Mouse (Mus musculus) stomach, embryonic 14.5 days (tissue): ENCODE data around the gene Eml2. TPM values are rescaled to one million over a fixed set of nuclear protein-coding genes. Genes with fewer than 3 reads are reported as not detected.

Source experiments
- ATAC-seq: fragments of 200-750 bp; cut with Nextera tagmentation; 2 replicates; pipeline ENCODE4 v1.8.0; 2017; ENCODE audit warnings: low read depth, moderate TSS enrichment; ENCODE audit not compliant: insufficient number of reproducible peaks, insufficient read depth, low FRiP score
- H3K27ac ChIP-seq: fragments of 300-500 bp; sonication (generic); 2 replicates; pipeline ENCODE4 v1.5.1; 2014; ENCODE audit warnings: mild to moderate bottlenecking, low read length, moderate library complexity, mixed read lengths
- H3K27me3 ChIP-seq: fragments of 300-500 bp; sonication (generic); 2 replicates; pipeline ENCODE4 v1.6.1; 2014; ENCODE audit warnings: low read length, control low read depth, mixed read lengths; ENCODE audit not compliant: control insufficient read depth, insufficient read depth
- H3K36me3 ChIP-seq: fragments of 300-500 bp; sonication (generic); 2 replicates; pipeline ENCODE4 v1.6.1; 2014; ENCODE audit warnings: mild to moderate bottlenecking, control low read depth, low read length, moderate library complexity, mixed read lengths; ENCODE audit not compliant: control insufficient read depth, insufficient read depth
- H3K4me1 ChIP-seq: fragments of 300-500 bp; sonication (generic); 2 replicates; pipeline ENCODE4 v1.6.1; 2014; ENCODE audit warnings: low read length, control low read depth, mixed read lengths; ENCODE audit not compliant: control insufficient read depth, insufficient read depth
- H3K4me2 ChIP-seq: fragments of 300-500 bp; sonication (generic); replicated peaks from 2 replicates; pipeline ENCODE4 v1.6.1; 2014; ENCODE audit warnings: low read depth, low read length, control low read depth
- H3K4me3 ChIP-seq: fragments of 300-500 bp; sonication (generic); 2 replicates; pipeline ENCODE4 v1.5.1; 2014; ENCODE audit warnings: low read depth, low read length, control low read depth
- H3K9ac ChIP-seq: fragments of 300-500 bp; sonication (generic); replicated peaks from 2 replicates; pipeline ENCODE4 v1.6.1; 2014; ENCODE audit warnings: low read depth, mild to moderate bottlenecking, control low read depth, low read length, moderate library complexity, mixed read lengths
- H3K9me3 ChIP-seq: fragments of 300-500 bp; sonication (generic); 2 replicates; pipeline ENCODE4 v1.6.1; 2016; ENCODE audit warnings: low read depth, low read length, control low read depth; ENCODE audit not compliant: control insufficient read depth
- WGBS: fragments of 180-500 bp; shearing (Covaris S2); extraction: QIAGEN DNeasy Blood & Tissue Kit; methylation state at CpG from one replicate; pipeline ENCODE4 v1.1.7; 2014; 5-methylcytosine and 5-hydroxymethylcytosine counted together
- polyA plus RNA-seq: library from polyadenylated mRNA; unstranded; fragments of >200 nt; fragmentation: Nextera tagmentation; extraction: Ambion mirVana; gene quantifications from 2 replicates; pipeline ENCODE4 v1.2.1, GENCODE M21; 2014

Eml2 gene
- polyA plus RNA-seq, 1 experiment from 2014 or later: 4.8 TPM

GRCm38 (mm10) chr7:19157160-19157800, 18.9 kb upstream of the Eml2 start:
- H3K4me2 ChIP-seq: peak overlapping the region; percentile 27
- no peaks in the 10 kb centered on the region for H3K9me3 ChIP-seq
- H3K4me3 ChIP-seq: 0 out of 2 replicates have a peak overlapping the region, but pooled peaks have one; percentile 2
- no peak overlapping the region for H3K27ac ChIP-seq
- 5% methylated on average over 30 of the region's 30 CpGs for whole genome bisulfite sequencing
- peaks cover 18% of the 10 kb centered on the region for H3K36me3 ChIP-seq
- 0 out of 2 replicates have a peak, but pooled peaks cover 6% of the 10 kb centered on the region for H3K27me3 ChIP-seq
- peaks cover 14% of the 10 kb centered on the region; the same call in 1 of the 2 replicates for H3K4me1 ChIP-seq
- peak; percentile 73 for ATAC-seq
- H3K9ac ChIP-seq: no peak overlapping the region

- H3K4me3 ChIP-seq: no peak overlapping the region
- H3K9ac ChIP-seq: no peak overlapping the region
- peaks cover 6% of the 10 kb centered on the region for H3K36me3 ChIP-seq
- 55% methylated on average over 11 of the region's 11 CpGs for WGBS
- H3K27ac ChIP-seq: no peak overlapping the region
- H3K4me2 ChIP-seq: no peak overlapping the region
- H3K9me3 ChIP-seq: no peaks in the 10 kb centered on the region
- 0 out of 2 replicates have a peak, but pooled peaks cover 6% of the 10 kb centered on the region for H3K27me3 ChIP-seq
- ATAC-seq: no peak
- H3K4me1 ChIP-seq: peaks cover 16% of the 10 kb centered on the region
Observed at GRCm38 (mm10) chr7:19158601-19159000, 17.6 kb upstream of the Eml2 start.

- no peak overlapping the region for H3K27ac ChIP-seq
- no peak for ATAC-seq
- peak overlapping the region; percentile 74 for H3K4me2 ChIP-seq
- H3K9me3 ChIP-seq: no peaks in the 10 kb centered on the region
- H3K27me3 ChIP-seq: 0 out of 2 replicates have a peak, but pooled peaks cover 6% of the 10 kb centered on the region
- peaks cover 18% of the 10 kb centered on the region for H3K4me1 ChIP-seq
- H3K9ac ChIP-seq: no peak overlapping the region
- H3K4me3 ChIP-seq: peak overlapping the region; percentile 37
- no peaks in the 10 kb centered on the region; the same call in 1 of the 2 replicates for H3K36me3 ChIP-seq
- 12% methylated on average over 18 of the region's 18 CpGs for WGBS
Observed at GRCm38 (mm10) chr7:19159411-19159810, 16.8 kb upstream of the Eml2 start.

GRCm38 (mm10) chr7:19160115-19160514, 16.1 kb upstream of the Eml2 start:
- Histone ChIP-seq H3K4me3 (peak overlapping the region; percentile 37), H3K27me3 (0 out of 2 replicates have a peak, but pooled peaks cover 6% of the 10 kb centered on the region), H3K9me3 (no peaks in the 10 kb centered on the region), H3K4me1 (peaks cover 25% of the 10 kb centered on the region), H3K4me2 (peak overlapping the region; percentile 74), H3K27ac (no peak overlapping the region), H3K36me3 (no peaks in the 10 kb centered on the region), H3K9ac (no peak overlapping the region; the same call in 1 of the 2 replicates)
- peak; percentile 48; the same call in 1 of the 2 replicates for ATAC-seq
- WGBS: 1% methylated on average over 20 of the region's 20 CpGs

- H3K27me3 ChIP-seq: 0 out of 2 replicates have a peak, but pooled peaks cover 6% of the 10 kb centered on the region
- H3K4me3 ChIP-seq: no peak overlapping the region
- WGBS: 87% methylated on average over 7 of the region's 7 CpGs
- H3K9me3 ChIP-seq: no peaks in the 10 kb centered on the region
- no peak overlapping the region for H3K27ac ChIP-seq
- H3K4me2 ChIP-seq: no peak overlapping the region
- peaks cover 24% of the 10 kb centered on the region for H3K4me1 ChIP-seq
- no peak for ATAC-seq
- no peaks in the 10 kb centered on the region for H3K36me3 ChIP-seq
- H3K9ac ChIP-seq: no peak overlapping the region
Observed at GRCm38 (mm10) chr7:19162928-19163327, 13.3 kb upstream of the Eml2 start.

- Histone ChIP-seq H3K27ac (no peak overlapping the region), H3K9me3 (no peaks in the 10 kb centered on the region), H3K27me3 (0 out of 2 replicates have a peak, but pooled peaks cover 6% of the 10 kb centered on the region), H3K4me1 (peaks cover 24% of the 10 kb centered on the region), H3K9ac (no peak overlapping the region), H3K36me3 (no peaks in the 10 kb centered on the region), H3K4me2 (peak overlapping the region; percentile 25), H3K4me3 (no peak overlapping the region)
- 15% methylated on average over 12 of the region's 12 CpGs for WGBS
- ATAC-seq: no peak; the same call in 1 of the 2 replicates
Observed at GRCm38 (mm10) chr7:19163752-19164151, 12.5 kb upstream of the Eml2 start.

GRCm38 (mm10) chr7:19164189-19164588, 12.0 kb upstream of the Eml2 start:
- Histone ChIP-seq H3K36me3 (no peaks in the 10 kb centered on the region), H3K4me2 (peak overlapping the region; percentile 25), H3K27ac (no peak overlapping the region), H3K4me1 (peaks cover 24% of the 10 kb centered on the region), H3K4me3 (no peak overlapping the region), H3K27me3 (0 out of 2 replicates have a peak, but pooled peaks cover 6% of the 10 kb centered on the region), H3K9me3 (no peaks in the 10 kb centered on the region), H3K9ac (no peak overlapping the region)
- 0% methylated on average over 6 of the region's 6 CpGs for WGBS
- peak; percentile 57 for ATAC-seq

- Histone ChIP-seq H3K36me3 (no peaks in the 10 kb centered on the region), H3K27ac (no peak overlapping the region), H3K9me3 (no peaks in the 10 kb centered on the region), H3K9ac (no peak overlapping the region), H3K27me3 (0 out of 2 replicates have a peak, but pooled peaks cover 2% of the 10 kb centered on the region), H3K4me2 (peak overlapping the region; percentile 25; the same call in 1 of the 2 replicates), H3K4me1 (peaks cover 24% of the 10 kb centered on the region), H3K4me3 (no peak overlapping the region)
- WGBS: under 1% methylated on average over 13 of the region's 13 CpGs
- ATAC-seq: 0 out of 2 replicates have a peak, but pooled peaks have one; percentile 25
Observed at GRCm38 (mm10) chr7:19164978-19165377, 11.2 kb upstream of the Eml2 start.
